Mouse (Mus musculus): Measurements from ENCODE around the gene Gm7694. TPM values are rescaled to one million over a fixed set of nuclear protein-coding genes. Genes with fewer than 3 reads are reported as not detected.

Gm7694 gene
- 2.6 and 2.9 TPM in 2 replicates for polyA plus RNA-seq (2015; fragmentation: Nextera tagmentation; extraction: Ambion mirVana)

- Histone ChIP-seq H3K36me3 (ENCODE audit: insufficient read depth, low read length) (no peaks in the 10 kb centered on the region), H3K27me3 (replicated peaks; ENCODE audit: insufficient read depth, low read length) (no peaks in the 10 kb centered on the region), H3K4me2 (replicated peaks; ENCODE audit: low read depth, low read length) (no peak within 1 kb of the TSS), H3K9ac (replicated peaks; ENCODE audit: low read depth) (no peak within 1 kb of the TSS), H3K9me3 (ENCODE audit: low read length) (no peaks in the 10 kb centered on the region), H3K27ac (ENCODE audit: low read length) (no peak within 1 kb of the TSS), H3K4me1 (ENCODE audit: insufficient read depth, low read depth, low read length) (no peaks in the 10 kb centered on the region), H3K4me3 (ENCODE audit: low read depth, low read length) (no peak within 1 kb of the TSS)
- 91% methylated on average over 4 of the region's 4 CpGs for WGBS
- DNase-seq (ENCODE audit: low spot score) (no peak), ATAC-seq (no peak)
- TF ChIP-seq CTCF (IDR thresholded peaks at IDR 0.05) (no peak), EP300 (IDR thresholded peaks at IDR 0.05) (no peak)
Measured at GRCm38 (mm10) chr1:170306232-170306631, at the start of gene Gm7694. Gene Gm7694 (minus strand): TSS chr1:170306332.

- Histone ChIP-seq H3K27ac (ENCODE audit: low read length) (no peak overlapping the region), H3K4me2 (replicated peaks; ENCODE audit: low read depth, low read length) (no peak overlapping the region), H3K36me3 (ENCODE audit: insufficient read depth, low read length) (no peaks in the 10 kb centered on the region), H3K4me1 (ENCODE audit: insufficient read depth, low read depth, low read length) (no peaks in the 10 kb centered on the region), H3K4me3 (ENCODE audit: low read depth, low read length) (no peak overlapping the region), H3K9me3 (ENCODE audit: low read length) (no peaks in the 10 kb centered on the region), H3K9ac (replicated peaks; ENCODE audit: low read depth) (no peak overlapping the region), H3K27me3 (replicated peaks; ENCODE audit: insufficient read depth, low read length) (no peaks in the 10 kb centered on the region)
- 69% methylated on average over 3 of the region's 3 CpGs for WGBS
- no peak for ATAC-seq
- DNase-seq (ENCODE audit: low spot score): no peak
- TF ChIP-seq EP300 (IDR thresholded peaks at IDR 0.05): no peak
- no peak for TF ChIP-seq CTCF (IDR thresholded peaks at IDR 0.05)
Measured at GRCm38 (mm10) chr1:170353335-170353734, 47.2 kb upstream of the Gm7694 start.

GRCm38 (mm10) chr1:170351080-170351479 is 44.9 kb upstream of the Gm7694 start:
- H3K4me3 ChIP-seq (ENCODE audit: low read depth, low read length): no peak overlapping the region
- H3K4me2 ChIP-seq (replicated peaks; ENCODE audit: low read depth, low read length): no peak overlapping the region
- no peaks in the 10 kb centered on the region for H3K4me1 ChIP-seq (ENCODE audit: insufficient read depth, low read depth, low read length)
- ATAC-seq (no peak), DNase-seq (ENCODE audit: low spot score) (no peak)
- H3K27ac ChIP-seq (ENCODE audit: low read length): no peak overlapping the region
- H3K36me3 ChIP-seq (ENCODE audit: insufficient read depth, low read length): no peaks in the 10 kb centered on the region
- H3K9me3 ChIP-seq (ENCODE audit: low read length): no peaks in the 10 kb centered on the region
- H3K27me3 ChIP-seq (replicated peaks; ENCODE audit: insufficient read depth, low read length): no peaks in the 10 kb centered on the region
- no peak overlapping the region for H3K9ac ChIP-seq (replicated peaks; ENCODE audit: low read depth)
- TF ChIP-seq EP300 (IDR thresholded peaks at IDR 0.05) (no peak), CTCF (IDR thresholded peaks at IDR 0.05) (no peak)

- H3K9ac ChIP-seq (replicated peaks; ENCODE audit: low read depth): no peak overlapping the region
- WGBS: 45% methylated on average over 3 of the region's 3 CpGs
- ATAC-seq: 0 out of 2 replicates have a peak, but pooled peaks have one; percentile 26
- H3K36me3 ChIP-seq (ENCODE audit: insufficient read depth, low read length): no peaks in the 10 kb centered on the region
- no peaks in the 10 kb centered on the region for H3K9me3 ChIP-seq (ENCODE audit: low read length)
- TF ChIP-seq EP300 (IDR thresholded peaks at IDR 0.05) (no peak), CTCF (IDR thresholded peaks at IDR 0.05) (no peak)
- no peaks in the 10 kb centered on the region for H3K4me1 ChIP-seq (ENCODE audit: insufficient read depth, low read depth, low read length)
- H3K4me2 ChIP-seq (replicated peaks; ENCODE audit: low read depth, low read length): no peak overlapping the region
- no peak overlapping the region for H3K4me3 ChIP-seq (ENCODE audit: low read depth, low read length)
- peak; percentile 55 for DNase-seq (ENCODE audit: low spot score)
- H3K27me3 ChIP-seq (replicated peaks; ENCODE audit: insufficient read depth, low read length): no peaks in the 10 kb centered on the region
- H3K27ac ChIP-seq (ENCODE audit: low read length): 0 out of 2 replicates have a peak overlapping the region, but pooled peaks have one; percentile 15
Measured at GRCm38 (mm10) chr1:170346266-170346665, 40.1 kb upstream of the Gm7694 start.

- TF ChIP-seq CTCF (IDR thresholded peaks at IDR 0.05): no peak
- no peak for TF ChIP-seq EP300 (IDR thresholded peaks at IDR 0.05)
- no peak overlapping the region for H3K27ac ChIP-seq (ENCODE audit: low read length)
- no peaks in the 10 kb centered on the region for H3K36me3 ChIP-seq (ENCODE audit: insufficient read depth, low read length)
- no peak overlapping the region for H3K4me2 ChIP-seq (replicated peaks; ENCODE audit: low read depth, low read length)
- no peaks in the 10 kb centered on the region for H3K9me3 ChIP-seq (ENCODE audit: low read length)
- H3K9ac ChIP-seq (replicated peaks; ENCODE audit: low read depth): no peak overlapping the region
- ATAC-seq (no peak), DNase-seq (ENCODE audit: low spot score) (no peak)
- H3K4me1 ChIP-seq (ENCODE audit: insufficient read depth, low read depth, low read length): no peaks in the 10 kb centered on the region
- H3K27me3 ChIP-seq (replicated peaks; ENCODE audit: insufficient read depth, low read length): no peaks in the 10 kb centered on the region
- 97% methylated on average over 4 of the region's 4 CpGs for WGBS
- H3K4me3 ChIP-seq (ENCODE audit: low read depth, low read length): no peak overlapping the region
Measured at GRCm38 (mm10) chr1:170343906-170344305, 37.8 kb upstream of the Gm7694 start.

- Histone ChIP-seq H3K4me3 (ENCODE audit: low read depth, low read length) (no peak overlapping the region), H3K4me2 (replicated peaks; ENCODE audit: low read depth, low read length) (no peak overlapping the region), H3K36me3 (ENCODE audit: insufficient read depth, low read length) (no peaks in the 10 kb centered on the region), H3K9ac (replicated peaks; ENCODE audit: low read depth) (no peak overlapping the region), H3K27me3 (replicated peaks; ENCODE audit: insufficient read depth, low read length) (no peaks in the 10 kb centered on the region), H3K9me3 (ENCODE audit: low read length) (no peaks in the 10 kb centered on the region), H3K4me1 (ENCODE audit: insufficient read depth, low read depth, low read length) (no peaks in the 10 kb centered on the region), H3K27ac (ENCODE audit: low read length) (no peak overlapping the region)
- TF ChIP-seq CTCF (IDR thresholded peaks at IDR 0.05): no peak
- WGBS: 57% methylated on average over 8 of the region's 8 CpGs
- ATAC-seq (no peak), DNase-seq (ENCODE audit: low spot score) (no peak)
Measured at GRCm38 (mm10) chr1:170343081-170343480, 36.9 kb upstream of the Gm7694 start.

GRCm38 (mm10) chr1:170339943-170340342 is 33.8 kb upstream of the Gm7694 start:
- Histone ChIP-seq H3K27ac (ENCODE audit: low read length) (no peak overlapping the region), H3K4me3 (ENCODE audit: low read depth, low read length) (no peak overlapping the region), H3K36me3 (ENCODE audit: insufficient read depth, low read length) (no peaks in the 10 kb centered on the region), H3K27me3 (replicated peaks; ENCODE audit: insufficient read depth, low read length) (no peaks in the 10 kb centered on the region), H3K9ac (replicated peaks; ENCODE audit: low read depth) (no peak overlapping the region), H3K4me1 (ENCODE audit: insufficient read depth, low read depth, low read length) (no peaks in the 10 kb centered on the region), H3K4me2 (replicated peaks; ENCODE audit: low read depth, low read length) (no peak overlapping the region), H3K9me3 (ENCODE audit: low read length) (no peaks in the 10 kb centered on the region)
- TF ChIP-seq EP300 (IDR thresholded peaks at IDR 0.05) (no peak), CTCF (IDR thresholded peaks at IDR 0.05) (no peak)
- no peak for ATAC-seq
- 91% methylated on average over 3 of the region's 3 CpGs for WGBS
- no peak for DNase-seq (ENCODE audit: low spot score)

Measured in lung, postnatal 0 days (tissue).